Mouse (Mus musculus) right cerebral cortex, adult 2 months (tissue): Measurements from ENCODE around the gene Popdc2.
A peak's percentile ranks its signal among the peaks of the same experiment; 100 is the strongest.

Experiments
- DNase-seq, 2 experiments: peaks; one replicate each; pipeline ENCODE4 v3.0.0; 2021 to 2022; ENCODE audit warnings: low spot score in 2 of 2

The Popdc2 gene

GRCm38 (mm10) chr16:38376163-38376840, 14.3 kb downstream of the Popdc2 start:
- peak; percentile 66 to 72 for DNase-seq

- no peak for DNase-seq
Observed at GRCm38 (mm10) chr16:38376841-38377249, 14.8 kb downstream of the Popdc2 start.

GRCm38 (mm10) chr16:38377546-38377945, 15.5 kb downstream of the Popdc2 start:
- DNase-seq = no peak

DNA sequence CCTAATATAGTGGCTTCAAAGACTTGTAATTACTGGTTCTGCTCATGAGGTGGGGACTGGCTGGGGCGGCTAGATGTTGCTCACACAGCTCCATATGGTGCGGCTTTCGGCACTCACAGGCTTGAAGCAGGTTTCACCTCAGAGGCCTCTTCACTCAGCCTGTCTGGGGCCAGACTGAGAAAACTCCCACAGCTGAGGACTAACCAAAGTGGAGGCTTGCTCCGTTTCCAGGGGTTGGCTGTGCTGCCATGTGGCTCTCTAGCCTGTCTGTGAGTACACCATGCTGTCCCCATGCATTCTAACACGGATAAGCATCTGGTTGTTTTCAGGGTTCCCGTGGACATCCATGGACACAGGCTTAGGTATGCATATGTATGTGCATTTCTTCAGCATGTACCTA, 16.6 kb downstream of the Popdc2 start:
- DNase-seq = no peak

- no peak for DNase-seq
Observed at GRCm38 (mm10) chr16:38379088-38379487, 17.1 kb downstream of the Popdc2 start.

GRCm38 (mm10) chr16:38379493-38379892, 17.5 kb downstream of the Popdc2 start:
- DNase-seq = no peak

DNA sequence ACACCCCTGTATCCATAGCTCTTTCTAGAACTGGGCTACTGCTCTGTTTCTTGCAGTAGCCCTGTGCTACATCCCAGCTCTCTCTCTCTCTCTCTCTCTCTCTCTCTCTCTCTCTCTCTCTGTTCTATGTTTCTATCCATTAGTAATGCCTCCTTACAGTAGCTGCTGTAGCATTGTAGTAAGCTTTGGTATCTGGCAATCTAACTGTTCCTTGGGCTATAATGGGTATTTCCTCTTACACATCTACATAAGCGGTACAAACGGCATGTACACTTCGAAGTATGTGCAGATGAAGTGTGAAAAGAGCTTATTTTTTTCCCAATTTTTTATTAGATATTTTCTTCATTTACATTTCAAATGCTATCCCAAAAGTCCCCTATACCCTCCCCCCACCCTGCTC, 17.9 kb downstream of the Popdc2 start:
- DNase-seq = no peak

DNA sequence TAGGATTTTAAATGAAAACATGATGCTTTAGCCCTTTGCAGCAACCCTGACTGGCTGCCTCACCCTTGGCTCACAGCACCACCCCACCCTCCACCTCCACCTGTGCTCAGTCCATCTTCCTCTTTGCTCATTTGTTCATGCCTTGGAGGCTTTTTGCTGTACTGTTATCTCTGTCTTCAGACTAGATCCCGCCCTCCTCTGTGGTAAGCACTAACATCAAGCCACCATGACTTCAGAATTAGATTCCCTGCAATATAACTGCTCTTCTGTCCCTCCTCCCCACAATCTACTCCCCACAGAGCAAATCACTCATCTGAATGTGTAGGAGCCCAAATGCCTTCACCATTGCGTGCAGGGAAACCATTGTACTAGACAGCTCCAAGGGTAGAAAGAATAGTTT, 21.7 kb downstream of the Popdc2 start:
- DNase-seq = no peak

- no peak for DNase-seq
Observed at GRCm38 (mm10) chr16:38385184-38385634, 23.2 kb downstream of the Popdc2 start.

DNA sequence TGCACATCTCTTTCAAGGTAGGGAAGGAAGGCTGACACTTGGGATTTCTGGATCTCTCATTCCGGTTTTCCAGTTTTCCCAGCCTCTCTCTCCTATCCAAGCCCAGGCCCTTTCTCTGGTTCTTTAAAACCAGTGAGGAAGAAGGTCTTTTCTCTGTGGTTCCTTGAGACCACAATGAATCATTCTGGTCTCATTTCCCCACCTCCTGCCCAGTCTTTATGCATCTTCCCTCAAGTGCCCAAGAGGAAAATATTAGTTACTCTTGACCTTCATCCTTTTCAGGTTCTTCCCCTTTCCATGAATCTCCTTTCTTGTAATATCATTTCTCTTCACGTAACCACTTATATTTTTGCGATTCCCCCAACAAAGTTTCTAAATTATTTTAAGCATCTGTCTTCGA, 23.7 kb downstream of the Popdc2 start:
- no peak for DNase-seq

- no peak for DNase-seq
Observed at GRCm38 (mm10) chr16:38387389-38387788, 25.4 kb downstream of the Popdc2 start.

GRCm38 (mm10) chr16:38388757-38389156, 26.7 kb downstream of the Popdc2 start:
- DNase-seq = no peak

- no peak for DNase-seq
Observed at GRCm38 (mm10) chr16:38389284-38389893, 27.4 kb downstream of the Popdc2 start.

GRCm38 (mm10) chr16:38390322-38390721, 28.3 kb downstream of the Popdc2 start:
- DNase-seq = no peak

GRCm38 (mm10) chr16:38392126-38392894, 30.3 kb downstream of the Popdc2 start:
- no peak for DNase-seq

GRCm38 (mm10) chr16:38394191-38394618, 32.2 kb downstream of the Popdc2 start:
- DNase-seq = no peak

GRCm38 (mm10) chr16:38395060-38395730, 33.2 kb downstream of the Popdc2 start:
- no peak for DNase-seq

DNA sequence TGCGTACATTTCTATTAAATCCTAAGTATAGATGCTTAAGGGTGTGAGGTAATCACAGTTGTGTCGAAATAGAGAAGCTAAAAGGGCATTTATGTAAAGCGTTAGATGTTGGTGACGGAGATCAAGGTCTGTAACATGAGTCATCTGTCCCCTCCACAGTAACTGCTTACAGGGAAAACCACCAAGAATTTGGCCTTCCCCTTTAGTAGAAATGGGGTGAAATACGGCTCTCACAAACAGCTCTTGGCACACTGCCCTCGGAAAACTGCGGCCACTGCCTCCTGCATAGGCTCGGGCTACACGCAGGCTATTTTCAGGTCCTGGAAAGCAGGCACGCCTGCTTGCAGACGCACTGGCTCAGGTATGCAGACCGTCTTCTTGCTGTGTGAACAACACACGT, 34.1 kb downstream of the Popdc2 start:
- DNase-seq = no peak

- DNase-seq = no peak
Observed at GRCm38 (mm10) chr16:38398266-38398665, 36.3 kb downstream of the Popdc2 start.

- no peak for DNase-seq
Observed at GRCm38 (mm10) chr16:38399076-38399475, 37.1 kb downstream of the Popdc2 start.

- peak; percentile 14 to 30 for DNase-seq
Observed at GRCm38 (mm10) chr16:38399531-38400231, 37.7 kb downstream of the Popdc2 start.
